Mouse (Mus musculus): ENCODE measurements at regions not wholly inside any gene's neighbourhood (a gene's known extent, or its start where the extent isn't known, plus 50 kb on each side); places are given as distances from the start of the nearest gene placed in this dataset.

DNA sequence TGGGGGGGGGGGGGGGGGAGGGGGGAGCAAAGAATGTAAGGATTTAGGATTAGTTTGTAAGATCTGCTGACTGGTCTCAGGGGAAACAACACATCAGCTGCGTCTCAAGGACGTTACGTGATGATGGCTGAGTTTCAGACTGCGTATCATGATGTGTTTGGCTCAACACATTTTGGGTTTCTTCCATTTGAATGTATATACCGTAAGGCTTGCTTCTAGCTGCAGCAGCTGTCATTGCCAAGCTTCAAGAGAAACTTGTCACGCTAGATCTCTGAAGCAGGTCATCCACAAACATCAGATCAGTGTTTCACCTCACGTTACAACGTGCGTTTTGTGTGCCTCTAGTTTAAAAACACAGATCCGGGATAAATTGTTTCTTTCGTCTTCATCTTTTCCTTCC lies 123.6 kb upstream of the Pum3 start:
- Histone ChIP-seq H3K4me3 (ENCODE audit: low read length) (no peak overlapping the region), H3K36me3 (ENCODE audit: control insufficient read depth, insufficient read depth) (no peaks in the 10 kb centered on the region), H3K4me1 (ENCODE audit: control insufficient read depth, insufficient read depth, low read length) (no peaks in the 10 kb centered on the region), H3K9ac (ENCODE audit: low read length) (no peak overlapping the region), H3K9me3 (replicated peaks; ENCODE audit: control insufficient read depth, low read length) (no peaks in the 10 kb centered on the region), H3K4me2 (ENCODE audit: low read depth, low read length) (no peak overlapping the region), H3K27me3 (ENCODE audit: control insufficient read depth, insufficient read depth, low read length) (no peaks in the 10 kb centered on the region), H3K27ac (ENCODE audit: low read length) (no peak overlapping the region)
- ATAC-seq (replicated peaks; ENCODE audit: extremely low read depth, insufficient read depth, low FRiP score): no peak
- whole genome bisulfite sequencing: 67% methylated on average over 11 of the region's 11 CpGs

DNA sequence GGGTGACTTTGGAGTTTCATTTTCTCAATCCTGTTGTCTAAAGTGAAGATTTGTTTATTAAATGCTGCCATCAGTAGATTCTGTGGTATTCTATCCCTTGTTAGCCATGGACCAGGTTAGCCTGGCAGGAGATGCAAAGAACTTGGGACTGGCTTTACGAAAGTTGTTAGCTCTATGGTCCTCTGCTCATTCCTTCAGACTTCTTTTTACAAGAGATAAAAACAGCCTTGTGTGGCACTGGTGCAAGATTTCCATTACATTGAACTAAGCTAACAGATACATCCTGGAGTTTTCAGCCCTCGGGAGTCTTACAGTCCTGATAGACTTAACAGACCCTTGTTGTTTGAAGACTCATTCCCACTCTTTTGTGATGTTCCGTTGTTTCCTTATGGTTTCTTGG lies 108.1 kb upstream of the Pum3 start:
- Histone ChIP-seq H3K4me3 (ENCODE audit: low read length) (no peak overlapping the region), H3K9ac (ENCODE audit: low read length) (no peak overlapping the region), H3K4me1 (ENCODE audit: control insufficient read depth, insufficient read depth, low read length) (no peaks in the 10 kb centered on the region), H3K4me2 (ENCODE audit: low read depth, low read length) (no peak overlapping the region), H3K27ac (ENCODE audit: low read length) (no peak overlapping the region), H3K9me3 (replicated peaks; ENCODE audit: control insufficient read depth, low read length) (no peaks in the 10 kb centered on the region), H3K27me3 (ENCODE audit: control insufficient read depth, insufficient read depth, low read length) (no peaks in the 10 kb centered on the region), H3K36me3 (ENCODE audit: control insufficient read depth, insufficient read depth) (no peaks in the 10 kb centered on the region)
- WGBS: 79% methylated on average over 3 of the region's 3 CpGs
- ATAC-seq (replicated peaks; ENCODE audit: extremely low read depth, insufficient read depth, low FRiP score): no peak

GRCm38 (mm10) chr19:27537066-27537465 lies 107.4 kb upstream of the Pum3 start:
- ATAC-seq (replicated peaks; ENCODE audit: extremely low read depth, insufficient read depth, low FRiP score): no peak
- H3K9me3 ChIP-seq (replicated peaks; ENCODE audit: control insufficient read depth, low read length): no peaks in the 10 kb centered on the region
- no peak overlapping the region for H3K9ac ChIP-seq (ENCODE audit: low read length)
- H3K27ac ChIP-seq (ENCODE audit: low read length): no peak overlapping the region
- H3K4me2 ChIP-seq (ENCODE audit: low read depth, low read length): no peak overlapping the region
- H3K4me1 ChIP-seq (ENCODE audit: control insufficient read depth, insufficient read depth, low read length): no peaks in the 10 kb centered on the region
- H3K27me3 ChIP-seq (ENCODE audit: control insufficient read depth, insufficient read depth, low read length): no peaks in the 10 kb centered on the region
- H3K4me3 ChIP-seq (ENCODE audit: low read length): no peak overlapping the region
- WGBS: 66% methylated on average over 9 of the region's 9 CpGs
- no peaks in the 10 kb centered on the region for H3K36me3 ChIP-seq (ENCODE audit: control insufficient read depth, insufficient read depth)

- Histone ChIP-seq H3K9me3 (replicated peaks; ENCODE audit: control insufficient read depth, low read length) (no peaks in the 10 kb centered on the region), H3K27me3 (ENCODE audit: control insufficient read depth, insufficient read depth, low read length) (no peaks in the 10 kb centered on the region), H3K4me2 (ENCODE audit: low read depth, low read length) (no peak overlapping the region), H3K27ac (ENCODE audit: low read length) (no peak overlapping the region), H3K4me3 (ENCODE audit: low read length) (no peak overlapping the region), H3K9ac (ENCODE audit: low read length) (no peak overlapping the region), H3K36me3 (ENCODE audit: control insufficient read depth, insufficient read depth) (no peaks in the 10 kb centered on the region), H3K4me1 (ENCODE audit: control insufficient read depth, insufficient read depth, low read length) (no peaks in the 10 kb centered on the region)
- 78% methylated on average over 6 of the region's 6 CpGs for WGBS
- ATAC-seq (replicated peaks; ENCODE audit: extremely low read depth, insufficient read depth, low FRiP score): no peak
Measured at GRCm38 (mm10) chr19:27527940-27528558, 98.4 kb upstream of the Pum3 start.

GRCm38 (mm10) chr19:27519326-27520061 lies 89.9 kb upstream of the Pum3 start:
- Histone ChIP-seq H3K9ac (ENCODE audit: low read length) (no peak overlapping the region), H3K4me2 (ENCODE audit: low read depth, low read length) (no peak overlapping the region), H3K27ac (ENCODE audit: low read length) (no peak overlapping the region), H3K9me3 (replicated peaks; ENCODE audit: control insufficient read depth, low read length) (no peaks in the 10 kb centered on the region), H3K4me1 (ENCODE audit: control insufficient read depth, insufficient read depth, low read length) (no peaks in the 10 kb centered on the region), H3K27me3 (ENCODE audit: control insufficient read depth, insufficient read depth, low read length) (no peaks in the 10 kb centered on the region), H3K36me3 (ENCODE audit: control insufficient read depth, insufficient read depth) (no peaks in the 10 kb centered on the region), H3K4me3 (ENCODE audit: low read length) (no peak overlapping the region)
- no peak for ATAC-seq (replicated peaks; ENCODE audit: extremely low read depth, insufficient read depth, low FRiP score)
- WGBS: 73% methylated on average over 5 of the region's 5 CpGs

- WGBS: 71% methylated on average over 3 of the region's 3 CpGs
- no peak overlapping the region for H3K27ac ChIP-seq (ENCODE audit: low read length)
- H3K4me3 ChIP-seq (ENCODE audit: low read length): no peak overlapping the region
- ATAC-seq (replicated peaks; ENCODE audit: extremely low read depth, insufficient read depth, low FRiP score): no peak
- H3K4me2 ChIP-seq (ENCODE audit: low read depth, low read length): no peak overlapping the region
- H3K9me3 ChIP-seq (replicated peaks; ENCODE audit: control insufficient read depth, low read length): no peaks in the 10 kb centered on the region
- H3K27me3 ChIP-seq (ENCODE audit: control insufficient read depth, insufficient read depth, low read length): no peaks in the 10 kb centered on the region
- H3K36me3 ChIP-seq (ENCODE audit: control insufficient read depth, insufficient read depth): no peaks in the 10 kb centered on the region
- H3K4me1 ChIP-seq (ENCODE audit: control insufficient read depth, insufficient read depth, low read length): no peaks in the 10 kb centered on the region
- H3K9ac ChIP-seq (ENCODE audit: low read length): no peak overlapping the region
Measured at GRCm38 (mm10) chr19:27514267-27514666, 84.6 kb upstream of the Pum3 start.

DNA sequence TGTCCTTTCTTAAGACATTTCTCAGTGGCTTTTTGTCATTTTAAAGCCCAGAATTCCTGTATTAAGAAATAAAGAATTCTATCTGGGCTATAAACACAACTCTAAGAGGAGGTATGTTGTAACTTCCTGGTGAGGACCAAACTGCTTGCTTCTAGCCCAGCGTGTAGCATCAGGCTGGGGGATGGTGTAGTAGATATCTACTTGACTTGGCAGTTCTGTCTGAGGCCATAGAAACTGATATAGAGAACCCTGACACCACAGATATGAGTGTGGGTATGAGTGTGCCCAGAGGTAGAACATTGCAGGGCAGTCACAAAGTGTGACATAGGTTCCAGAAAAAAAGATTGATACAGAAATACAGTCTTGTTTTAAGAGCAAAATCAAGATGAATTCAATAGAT lies 83.9 kb upstream of the Pum3 start:
- 63% methylated on average over 1 of the region's 1 CpGs for WGBS
- ATAC-seq (replicated peaks; ENCODE audit: extremely low read depth, insufficient read depth, low FRiP score): no peak

GRCm38 (mm10) chr19:27511340-27511739 lies 81.7 kb upstream of the Pum3 start:
- Histone ChIP-seq H3K27me3 (ENCODE audit: control insufficient read depth, insufficient read depth, low read length) (no peaks in the 10 kb centered on the region), H3K9me3 (replicated peaks; ENCODE audit: control insufficient read depth, low read length) (no peaks in the 10 kb centered on the region), H3K4me1 (ENCODE audit: control insufficient read depth, insufficient read depth, low read length) (no peaks in the 10 kb centered on the region), H3K9ac (ENCODE audit: low read length) (no peak overlapping the region), H3K4me2 (ENCODE audit: low read depth, low read length) (no peak overlapping the region), H3K27ac (ENCODE audit: low read length) (no peak overlapping the region), H3K4me3 (ENCODE audit: low read length) (no peak overlapping the region), H3K36me3 (ENCODE audit: control insufficient read depth, insufficient read depth) (no peaks in the 10 kb centered on the region)
- 34% methylated on average over 6 of the region's 6 CpGs for WGBS
- no peak for ATAC-seq (replicated peaks; ENCODE audit: extremely low read depth, insufficient read depth, low FRiP score)

More for the DNA sequence above, 83.9 kb upstream of the Pum3 start:
- Histone ChIP-seq H3K36me3 (ENCODE audit: control insufficient read depth, insufficient read depth) (no peaks in the 10 kb centered on the region), H3K27ac (ENCODE audit: low read length) (no peak overlapping the region), H3K9ac (ENCODE audit: low read length) (no peak overlapping the region), H3K27me3 (ENCODE audit: control insufficient read depth, insufficient read depth, low read length) (no peaks in the 10 kb centered on the region), H3K4me3 (ENCODE audit: low read length) (no peak overlapping the region), H3K4me1 (ENCODE audit: control insufficient read depth, insufficient read depth, low read length) (no peaks in the 10 kb centered on the region), H3K9me3 (replicated peaks; ENCODE audit: control insufficient read depth, low read length) (no peaks in the 10 kb centered on the region), H3K4me2 (ENCODE audit: low read depth, low read length) (no peak overlapping the region)

GRCm38 (mm10) chr19:27509956-27510639 lies 80.5 kb upstream of the Pum3 start:
- no peak for ATAC-seq (replicated peaks; ENCODE audit: extremely low read depth, insufficient read depth, low FRiP score)
- H3K27me3 ChIP-seq (ENCODE audit: control insufficient read depth, insufficient read depth, low read length): no peaks in the 10 kb centered on the region
- H3K27ac ChIP-seq (ENCODE audit: low read length): no peak overlapping the region
- no peaks in the 10 kb centered on the region for H3K9me3 ChIP-seq (replicated peaks; ENCODE audit: control insufficient read depth, low read length)
- 71% methylated on average over 6 of the region's 6 CpGs for WGBS
- no peak overlapping the region for H3K4me3 ChIP-seq (ENCODE audit: low read length)
- no peaks in the 10 kb centered on the region for H3K4me1 ChIP-seq (ENCODE audit: control insufficient read depth, insufficient read depth, low read length)
- H3K4me2 ChIP-seq (ENCODE audit: low read depth, low read length): no peak overlapping the region
- no peak overlapping the region for H3K9ac ChIP-seq (ENCODE audit: low read length)
- no peaks in the 10 kb centered on the region for H3K36me3 ChIP-seq (ENCODE audit: control insufficient read depth, insufficient read depth)
